Mouse (Mus musculus) right cerebral cortex, postnatal 36 days (tissue): Measurements from ENCODE around the gene Fkbp15.

Experiments used
- DNase-seq, 2 experiments: peaks; one replicate each; pipeline ENCODE4 v3.0.0; 2022; ENCODE audit warnings: low spot score in 2 of 2, mixed read lengths in 1 of 2

Gene Fkbp15

DNA sequence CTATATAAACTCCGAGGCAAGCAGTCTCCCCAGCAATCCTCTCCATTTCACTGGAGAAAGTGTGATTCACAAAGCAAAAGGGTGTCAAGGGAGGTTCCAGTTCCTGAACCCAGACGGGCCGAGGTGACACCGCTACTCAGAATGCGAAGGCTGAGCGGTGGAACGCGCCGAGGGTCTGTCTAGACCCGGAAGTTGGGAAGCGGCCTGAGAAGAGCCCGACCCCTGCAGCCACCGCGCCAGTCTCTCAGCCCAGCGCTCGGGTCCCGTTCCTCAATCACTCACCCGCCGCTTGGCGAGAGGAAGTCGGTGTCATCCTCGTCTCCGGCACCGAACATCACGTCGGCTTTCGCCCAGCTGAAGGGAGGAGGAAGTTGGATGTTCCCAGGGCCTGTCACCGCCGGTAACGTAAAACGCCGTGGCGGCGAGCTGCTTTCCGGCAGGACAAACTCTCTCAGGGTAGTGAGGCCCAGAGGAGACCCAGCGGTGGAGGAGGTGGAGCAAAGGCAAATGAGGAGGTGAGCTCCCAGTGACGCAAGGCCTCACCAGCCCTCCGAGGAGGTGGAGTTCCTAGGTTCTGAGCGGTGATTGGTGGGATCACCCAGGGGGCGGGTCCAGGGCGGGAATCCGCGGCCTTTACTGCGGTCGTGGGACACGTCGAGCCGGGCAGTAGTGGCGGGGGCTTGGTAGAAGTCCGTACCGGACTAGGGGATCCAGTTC lies at the start of gene Fkbp15, which contains the start of gene Slc31a1:
Gene Fkbp15 (minus strand): TSS at position 461 of the 717 bp plus-strand sequence.
Gene Slc31a1 (plus strand): TSS at position 640 of the 717 bp plus-strand sequence.
- DNase-seq: peak; percentile 97 to 98

DNA sequence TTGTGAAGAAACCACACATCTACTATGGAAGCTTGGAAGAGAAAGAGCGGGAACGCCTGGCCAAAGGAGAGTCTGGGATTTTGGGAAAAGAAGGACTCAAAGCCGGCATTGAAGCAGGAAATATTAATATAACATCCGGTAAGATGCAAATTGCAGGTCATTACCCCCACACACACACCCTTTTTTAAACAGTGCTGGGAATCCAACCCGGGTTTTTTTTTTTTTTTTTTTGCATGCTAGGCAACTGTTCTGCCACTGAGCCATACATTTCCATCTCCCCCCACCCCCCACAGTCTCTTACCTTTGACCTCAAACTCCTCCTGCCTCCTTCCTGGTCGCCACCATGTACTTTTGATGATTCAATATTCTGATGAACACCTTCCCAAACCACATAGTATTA lies 49.3 kb upstream of the Fkbp15 start:
- DNase-seq: no peak

DNA sequence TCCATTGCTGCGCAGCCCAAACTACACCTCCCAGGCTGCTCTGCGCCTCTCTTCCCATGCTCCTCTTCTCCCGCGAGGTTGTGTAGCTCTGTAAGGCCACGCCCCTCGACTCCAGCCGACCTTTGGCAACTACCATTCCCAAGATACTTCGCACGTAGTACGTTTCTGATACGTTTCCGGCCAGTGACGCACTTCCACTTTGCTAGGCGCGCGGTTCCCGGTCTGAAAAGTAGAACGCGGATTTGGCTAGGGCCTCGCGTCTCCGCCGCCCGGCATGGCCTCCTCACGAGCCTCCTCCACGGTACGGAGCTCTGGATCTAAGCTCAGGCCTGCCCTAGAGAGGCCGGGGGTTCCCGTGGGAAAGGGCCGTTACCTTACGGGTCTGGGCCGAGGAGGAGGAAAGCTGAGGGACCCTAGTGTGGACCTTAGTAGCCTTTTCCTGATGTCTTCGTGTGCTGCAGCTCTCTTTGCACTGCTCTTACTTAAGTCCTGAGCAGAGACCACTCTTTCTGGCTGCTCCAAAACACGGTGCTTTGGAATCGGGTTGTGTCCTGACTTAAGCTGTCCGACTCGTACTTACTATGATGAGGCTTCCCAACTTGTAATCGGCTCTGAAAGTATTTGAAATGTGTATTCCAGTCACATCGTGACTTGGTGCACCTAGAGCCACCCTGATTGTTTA lies 48.4 kb upstream of the Fkbp15 start, which contains the start of the genes Cdc26 and Prpf4:
Gene Cdc26 (minus strand): TSS at position 42 of the 682 bp plus-strand sequence.
Gene Prpf4 (plus strand): TSS at position 197 of the 682 bp plus-strand sequence.
- peak; percentile 99 for DNase-seq

DNA sequence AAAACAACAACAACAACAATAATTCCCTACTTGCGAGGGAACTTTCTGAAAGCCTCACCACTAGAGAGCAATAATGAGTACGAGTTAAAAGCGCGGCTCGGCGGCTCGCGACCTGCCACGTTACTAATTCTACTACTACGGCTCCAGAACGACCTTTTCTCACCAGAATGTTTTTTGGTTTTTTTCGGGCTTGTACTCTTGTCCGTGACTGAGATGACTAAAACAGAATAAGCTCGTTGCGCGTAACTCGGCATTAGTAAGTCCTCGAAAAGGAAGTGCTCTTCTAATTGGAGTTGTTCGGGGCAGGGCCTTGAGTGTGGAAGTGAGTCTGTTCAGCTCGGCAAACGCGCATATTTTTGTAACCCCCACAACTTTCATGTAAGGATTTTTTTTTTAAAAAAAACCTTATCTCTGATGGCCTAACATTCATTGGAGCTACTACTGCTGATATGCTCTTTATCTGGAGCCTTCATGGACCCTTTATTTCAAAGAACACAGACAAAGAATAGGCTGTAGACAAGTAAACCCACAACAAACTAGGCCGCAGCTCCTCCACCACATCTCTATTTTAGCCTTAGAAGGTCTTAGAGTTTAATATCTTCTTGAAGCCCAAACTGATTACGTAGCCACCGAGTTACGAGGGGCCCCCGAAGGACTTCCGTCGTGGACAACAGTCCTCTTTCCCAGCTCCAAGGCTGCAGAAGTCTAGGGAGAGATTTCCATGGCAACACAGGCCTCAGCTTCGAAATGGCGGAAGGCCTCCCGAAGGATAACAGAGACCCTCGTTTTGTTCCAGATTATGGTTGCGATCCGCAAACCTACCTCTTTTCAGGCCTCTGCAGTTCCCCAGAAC lies 47.6 kb upstream of the Fkbp15 start:
- peak; percentile 33 to 53 for DNase-seq

DNA sequence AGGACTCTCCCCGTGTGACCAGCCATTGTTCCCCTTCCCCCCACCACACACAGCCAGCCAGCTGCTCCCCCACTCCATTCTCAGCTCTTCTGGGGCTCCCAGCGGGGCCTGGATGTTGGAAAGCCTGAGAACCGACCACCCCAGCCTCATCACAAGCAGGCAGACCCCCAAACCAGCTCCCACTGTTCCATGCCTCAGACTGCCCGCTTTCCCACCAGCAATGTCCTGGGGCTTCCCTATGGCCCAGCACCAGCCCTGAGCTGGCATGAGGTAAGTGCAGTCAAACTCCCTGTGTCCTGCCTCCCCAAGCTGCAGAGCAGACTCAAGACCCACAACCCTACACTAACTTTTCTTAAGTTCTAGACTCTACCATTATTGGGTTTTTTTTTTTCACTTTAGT lies 45.8 kb upstream of the Fkbp15 start:
- no peak for DNase-seq

- no peak for DNase-seq
Observed at GRCm38 (mm10) chr4:62398956-62399355, 38.6 kb upstream of the Fkbp15 start.

- DNase-seq: no peak
Observed at GRCm38 (mm10) chr4:62397616-62398365, 37.4 kb upstream of the Fkbp15 start.

GRCm38 (mm10) chr4:62395806-62396205 lies 35.5 kb upstream of the Fkbp15 start:
- DNase-seq: no peak

DNA sequence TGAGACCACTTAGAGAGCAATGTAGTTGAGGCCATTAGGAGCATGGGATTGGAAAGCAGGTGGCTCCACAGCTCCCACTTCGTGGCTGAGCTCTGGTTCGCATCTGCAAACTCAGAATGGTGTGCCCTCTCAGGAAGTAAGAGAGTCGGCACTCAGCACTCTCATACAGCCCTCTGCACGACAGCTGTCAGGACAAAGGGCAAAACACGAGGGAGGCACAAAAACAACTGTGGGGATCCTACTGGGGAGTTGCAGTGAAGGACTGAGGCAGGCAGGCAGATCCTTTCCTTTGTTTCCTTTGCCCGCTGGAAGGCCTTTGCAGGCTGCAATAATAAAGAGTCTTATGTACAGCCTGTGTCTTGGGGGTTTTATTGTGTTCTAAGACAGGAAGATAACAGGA lies 33.1 kb upstream of the Fkbp15 start:
- no peak for DNase-seq

GRCm38 (mm10) chr4:62391892-62392291 lies 31.5 kb upstream of the Fkbp15 start:
- no peak for DNase-seq

DNA sequence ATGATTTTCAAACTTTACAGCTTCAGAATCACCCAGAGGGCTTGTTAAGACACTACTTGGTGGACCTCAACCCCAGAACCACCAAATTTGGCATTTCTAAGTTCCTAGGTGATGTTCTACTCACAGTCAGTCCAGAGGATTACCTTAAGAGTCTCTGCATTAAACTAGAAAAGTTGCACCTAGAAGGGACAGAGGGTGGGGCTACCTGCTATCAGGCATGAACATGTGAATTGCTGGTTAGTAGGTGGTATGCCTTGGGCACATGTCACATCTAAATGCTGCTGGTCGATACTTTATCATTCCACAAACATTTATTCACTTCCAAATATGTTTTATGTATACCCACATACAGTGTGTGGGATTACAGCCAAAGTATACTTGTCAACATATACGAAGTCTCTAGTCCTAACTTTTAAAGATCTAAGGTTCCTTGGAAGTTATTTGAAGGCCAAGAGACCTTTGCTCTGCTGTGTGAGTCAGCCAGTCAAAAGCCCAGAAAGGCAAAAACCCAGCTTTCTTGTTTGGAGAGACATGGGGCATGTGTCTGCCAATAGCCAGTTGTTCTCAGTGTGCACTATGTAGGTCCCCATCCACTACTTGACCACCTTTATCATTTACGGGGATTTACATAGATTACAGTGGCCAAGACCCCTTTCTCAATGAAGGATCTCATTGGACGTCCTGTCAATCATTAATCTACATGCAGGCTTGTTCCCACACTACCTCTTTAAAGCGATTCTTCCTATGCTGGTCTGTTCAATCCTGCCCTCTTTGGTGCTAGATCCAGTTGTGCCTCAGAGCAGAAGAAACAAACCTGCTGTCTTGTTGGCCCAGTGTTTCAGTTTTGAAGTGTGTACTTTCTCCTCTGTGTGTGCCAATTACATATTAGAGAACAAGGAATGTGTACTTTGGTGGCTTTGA lies 29.5 kb upstream of the Fkbp15 start:
- no peak for DNase-seq

DNA sequence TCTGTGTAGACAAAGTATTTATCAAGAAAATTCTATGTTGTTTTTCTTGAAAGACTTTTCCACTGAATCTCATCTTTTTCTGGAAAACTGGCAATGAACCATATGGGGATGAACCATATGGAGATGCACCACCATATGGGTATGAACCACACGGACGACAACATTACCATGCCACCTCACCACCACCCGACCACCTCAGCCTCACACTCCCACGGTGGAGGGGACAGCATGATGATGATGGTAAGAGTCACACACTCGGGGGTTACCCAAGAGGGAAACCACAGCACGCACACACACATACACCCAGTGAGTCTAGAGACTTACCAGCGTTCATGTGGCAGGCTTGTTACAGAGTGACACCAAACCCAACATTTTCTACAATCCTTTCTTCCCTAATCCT lies 25.1 kb upstream of the Fkbp15 start:
- DNase-seq: no peak

DNA sequence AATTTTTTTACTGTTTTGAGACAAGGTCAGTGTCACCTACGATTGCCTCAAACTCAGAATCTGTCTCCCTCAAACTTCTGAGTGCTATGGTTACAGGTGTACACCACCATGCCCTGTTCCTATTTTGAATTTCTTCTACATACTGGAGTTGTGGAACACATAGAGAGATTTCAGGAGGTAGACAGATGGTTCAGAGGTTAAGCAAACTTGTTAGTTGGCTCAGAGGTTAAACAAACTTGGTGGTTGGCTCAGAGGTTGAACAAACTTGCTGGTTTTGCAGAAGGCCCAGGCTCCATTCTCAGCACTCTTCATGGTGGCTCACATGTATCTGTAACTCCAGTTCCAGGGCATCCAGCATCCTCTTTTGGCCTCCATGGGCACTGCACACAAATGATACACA lies 23.8 kb upstream of the Fkbp15 start:
- DNase-seq: no peak

DNA sequence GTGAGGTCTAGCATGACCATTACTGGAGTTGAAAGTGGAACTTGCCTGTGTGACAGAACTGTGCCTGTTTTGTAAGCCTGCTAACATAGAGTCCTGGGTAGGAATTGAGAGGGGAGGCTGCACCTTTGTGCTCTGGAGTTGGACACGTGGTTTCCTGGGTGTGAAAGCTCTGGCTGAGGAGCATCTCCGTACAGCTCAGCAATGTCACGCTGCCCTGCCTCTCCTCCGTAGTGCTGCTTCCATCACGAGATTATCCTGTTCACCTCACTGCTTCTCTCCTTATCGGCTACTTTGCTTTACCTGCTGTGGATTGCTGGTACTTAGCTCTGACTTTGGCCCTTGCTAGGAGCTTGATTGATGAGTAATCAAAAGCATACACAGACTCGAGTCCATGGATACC lies 23.4 kb upstream of the Fkbp15 start:
- DNase-seq: no peak

GRCm38 (mm10) chr4:62383207-62383606 lies 22.9 kb upstream of the Fkbp15 start:
- no peak for DNase-seq

- DNase-seq: no peak
Observed at GRCm38 (mm10) chr4:62379724-62380381, 19.5 kb upstream of the Fkbp15 start.

GRCm38 (mm10) chr4:62376123-62376522 lies 15.8 kb upstream of the Fkbp15 start:
- no peak for DNase-seq

- no peak for DNase-seq
Observed at GRCm38 (mm10) chr4:62374342-62374741, 14.0 kb upstream of the Fkbp15 start.

- no peak for DNase-seq
Observed at GRCm38 (mm10) chr4:62373668-62374067, 13.3 kb upstream of the Fkbp15 start.
